Mouse (Mus musculus) natural killer cell, adult 2 months (primary cell): ENCODE measurements around the gene Bcl9l.

Experiments
- DNase-seq, 2 experiments: peaks; one replicate each; pipeline ENCODE4 v3.0.0; 2022; ENCODE audit warnings: low spot score in 2 of 2

The Bcl9l gene

DNA sequence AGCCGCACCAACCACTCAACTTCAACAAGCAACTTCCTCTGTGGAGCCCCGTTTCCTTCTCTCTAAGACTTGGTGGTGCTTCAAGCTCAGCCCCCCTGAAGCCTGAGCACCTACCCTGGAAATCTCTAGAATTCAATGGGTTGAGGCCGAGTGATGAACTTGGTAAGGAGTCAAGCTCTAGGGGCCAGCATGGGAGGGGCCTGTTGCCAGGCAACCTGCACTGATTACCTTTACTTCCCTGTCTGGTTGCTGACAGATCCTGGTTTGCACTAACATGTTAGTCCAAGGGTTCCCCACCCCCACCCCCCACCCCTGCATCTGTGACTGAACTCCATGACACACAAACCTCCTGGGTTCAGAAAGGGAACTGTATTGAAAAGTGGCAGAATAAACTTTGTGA, 62.4 kb downstream of the Bcl9l start:
- DNase-seq = no peak

DNA sequence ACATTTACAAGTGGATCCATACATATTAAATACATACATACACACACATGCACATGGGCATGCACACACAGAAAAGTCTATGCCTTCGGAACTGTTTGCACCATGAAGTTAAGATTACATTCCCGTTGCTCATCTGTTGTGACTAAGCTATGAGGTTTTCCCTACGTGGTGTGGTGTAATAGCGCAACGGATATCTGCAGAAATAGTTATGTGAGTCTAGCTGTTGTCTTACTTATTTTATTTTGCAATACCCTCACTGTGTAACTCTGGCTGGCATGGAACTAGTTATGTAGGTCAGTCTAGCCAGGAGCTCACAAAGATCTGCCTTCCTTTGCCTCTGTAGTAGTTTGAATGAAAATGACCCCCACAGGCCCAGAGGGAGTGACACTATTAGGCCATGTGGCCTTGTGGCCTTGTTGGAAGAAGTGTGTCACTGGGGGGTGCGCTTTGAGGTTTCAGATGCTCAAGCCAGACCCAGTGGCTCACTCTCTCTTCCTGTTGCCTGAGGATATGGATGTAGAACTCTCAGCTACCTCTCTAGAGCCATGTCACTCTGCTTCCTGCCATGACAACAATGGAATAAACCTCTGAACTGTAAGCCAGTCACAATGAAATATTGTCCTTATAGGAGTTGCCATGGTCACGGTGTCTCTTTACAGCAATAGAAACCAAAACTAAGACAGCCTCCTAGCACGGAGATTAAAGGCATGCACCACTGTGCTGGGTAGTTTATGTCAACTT, 66.0 kb downstream of the Bcl9l start:
- DNase-seq = no peak

DNA sequence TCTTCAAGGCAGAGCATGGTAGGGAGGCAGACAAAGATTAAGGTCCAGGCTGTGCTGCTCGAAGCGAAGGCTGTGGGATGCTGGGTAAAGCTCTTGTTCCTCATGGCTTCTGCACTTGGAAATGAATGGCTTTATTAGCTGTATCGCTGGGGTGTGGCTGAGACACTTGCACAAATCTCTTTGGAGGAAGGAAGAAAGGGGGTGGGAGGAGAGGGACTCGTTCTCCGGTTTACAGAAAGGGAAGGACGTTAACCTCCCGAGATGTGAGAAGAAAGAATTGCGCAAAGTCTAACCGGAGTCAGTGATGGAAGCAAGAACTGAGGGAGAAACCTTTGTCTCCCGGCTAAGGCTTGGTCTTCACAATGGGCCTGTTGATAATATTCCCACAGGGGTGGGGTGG, 68.5 kb downstream of the Bcl9l start:
- DNase-seq = no peak

DNA sequence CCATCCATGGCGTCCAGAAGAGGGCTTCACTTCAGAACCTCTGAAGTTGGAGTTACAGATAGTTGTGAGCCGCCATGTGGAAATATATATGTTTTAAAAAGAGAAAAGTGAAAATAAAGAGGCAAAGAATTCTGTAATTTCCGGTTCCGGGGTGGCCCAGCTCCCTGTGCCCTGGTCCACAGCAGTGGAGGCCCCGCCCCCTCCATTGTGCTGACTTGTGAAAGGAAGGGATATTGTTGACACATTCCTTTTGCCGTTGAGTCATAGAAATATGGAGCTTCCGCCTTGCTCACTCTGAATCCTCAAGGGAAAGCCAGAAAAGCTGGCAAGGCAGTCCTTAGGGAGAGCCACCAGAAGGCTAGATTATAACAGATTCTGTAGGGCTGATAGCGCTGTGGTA, 69.5 kb downstream of the Bcl9l start:
- DNase-seq = no peak
